Mouse (Mus musculus) liver, postnatal 0 days (tissue): ENCODE results near the gene Obsl1. TPM values are rescaled to one million over a fixed set of nuclear protein-coding genes. Genes with fewer than 3 reads are reported as not detected.

Experiments
- ATAC-seq: fragments of 200-750 bp; cut with Nextera tagmentation; 2 replicates; pipeline ENCODE4 v1.8.0; 2017; ENCODE audit warnings: mild to moderate bottlenecking, moderate library complexity
- DNase-seq: peaks from one replicate; pipeline ENCODE4 v3.0.0-alpha.2; 2016
- H3K27ac ChIP-seq: fragments of 300-500 bp; sonication (generic); 2 replicates; pipeline ENCODE4 v1.5.1; 2014; ENCODE audit warnings: antibody characterized with exemption, moderate library complexity, mild to moderate bottlenecking, low read depth
- H3K27me3 ChIP-seq: fragments of 300-500 bp; sonication (generic); 2 replicates; pipeline ENCODE4 v1.6.1; 2014; ENCODE audit warnings: low read length, control low read depth, mixed read lengths; ENCODE audit not compliant: insufficient read depth
- H3K36me3 ChIP-seq: fragments of 300-500 bp; sonication (generic); replicated peaks from 2 replicates; pipeline ENCODE4 v1.6.1; 2014; ENCODE audit warnings: mild to moderate bottlenecking, control low read depth, low read length, moderate library complexity, mixed read lengths; ENCODE audit not compliant: insufficient read depth
- H3K4me1 ChIP-seq: fragments of 300-500 bp; sonication (generic); 2 replicates; pipeline ENCODE4 v1.6.1; 2014; ENCODE audit warnings: antibody characterized with exemption, mild to moderate bottlenecking, control low read depth; ENCODE audit not compliant: insufficient read depth
- H3K4me2 ChIP-seq: fragments of 300-500 bp; sonication (generic); 2 replicates; pipeline ENCODE4 v1.6.1; 2014; ENCODE audit warnings: low read depth, mild to moderate bottlenecking, low read length, moderate library complexity, mixed read lengths
- H3K4me3 ChIP-seq: fragments of 300-500 bp; sonication (generic); 2 replicates; pipeline ENCODE4 v1.5.1; 2014; ENCODE audit warnings: low read depth, low read length
- H3K9ac ChIP-seq: fragments of 300-500 bp; sonication (generic); replicated peaks from 2 replicates; pipeline ENCODE4 v1.6.1; 2014; ENCODE audit warnings: mild to moderate bottlenecking, moderate library complexity
- H3K9me3 ChIP-seq: fragments of 300-500 bp; sonication (generic); 2 replicates; pipeline ENCODE4 v1.6.1; 2016; ENCODE audit warnings: mild to moderate bottlenecking, control low read depth, low read length, mixed read lengths
- CTCF ChIP-seq: sonication (generic); IDR thresholded peaks from 2 replicates; pipeline ENCODE4 v1.5.1; 2016; ENCODE audit warnings: antibody characterized with exemption, low read depth
- EP300 ChIP-seq: IDR thresholded peaks from 2 replicates; pipeline ENCODE4 v1.6.1; 2016; ENCODE audit warnings: antibody characterized with exemption, low read depth, mild to moderate bottlenecking
- WGBS: fragments of 180-500 bp; shearing (Covaris S2); extraction: QIAGEN DNeasy Blood & Tissue Kit; methylation state at CpG from one replicate; pipeline ENCODE4 v1.1.7; 2014; ENCODE audit not compliant: insufficient replicate concordance; 5-methylcytosine and 5-hydroxymethylcytosine counted together
- polyA plus RNA-seq: library from polyadenylated mRNA; unstranded; fragments of >200 nt; fragmentation: Nextera tagmentation; extraction: Ambion mirVana; gene quantifications from 2 replicates; pipeline ENCODE4 v1.2.1, GENCODE M21; 2015

The Obsl1 gene
- polyA plus RNA-seq, 1 experiment from 2014 or later: 3.4 TPM

DNA sequence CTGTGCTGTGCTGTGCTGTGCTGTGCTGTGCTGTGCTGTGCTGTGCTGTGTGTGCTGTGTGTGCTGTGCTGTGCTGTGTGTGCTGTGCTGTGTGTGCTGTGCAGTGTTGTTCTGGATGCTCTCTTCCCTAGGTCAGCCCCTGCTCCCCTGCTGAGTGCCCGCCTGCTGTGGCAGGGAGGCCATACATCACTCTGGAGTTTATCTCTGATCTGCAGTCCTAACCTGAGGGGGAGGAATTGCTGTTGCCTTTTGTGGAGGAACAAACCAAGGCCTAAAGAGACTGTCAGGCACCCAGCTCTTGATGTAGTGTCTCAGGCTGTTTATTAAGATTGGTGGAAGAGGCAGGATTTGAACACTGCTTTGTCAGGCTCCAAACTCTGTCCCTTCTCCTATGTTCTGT lies 43.6 kb downstream of the Obsl1 start:
- Histone ChIP-seq H3K4me2 (no peak overlapping the region), H3K4me3 (no peak overlapping the region), H3K27me3 (peaks cover 41% of the 10 kb centered on the region), H3K36me3 (no peaks in the 10 kb centered on the region), H3K4me1 (peaks cover 19% of the 10 kb centered on the region), H3K27ac (no peak overlapping the region), H3K9me3 (no peaks in the 10 kb centered on the region), H3K9ac (no peak overlapping the region)
- DNase-seq: no peak
- TF ChIP-seq CTCF: no peak
- TF ChIP-seq EP300: no peak
- ATAC-seq: peak; percentile 28; the same call in 1 of the 2 replicates
- WGBS: 38% methylated on average over 1 of the region's 1 CpGs

DNA sequence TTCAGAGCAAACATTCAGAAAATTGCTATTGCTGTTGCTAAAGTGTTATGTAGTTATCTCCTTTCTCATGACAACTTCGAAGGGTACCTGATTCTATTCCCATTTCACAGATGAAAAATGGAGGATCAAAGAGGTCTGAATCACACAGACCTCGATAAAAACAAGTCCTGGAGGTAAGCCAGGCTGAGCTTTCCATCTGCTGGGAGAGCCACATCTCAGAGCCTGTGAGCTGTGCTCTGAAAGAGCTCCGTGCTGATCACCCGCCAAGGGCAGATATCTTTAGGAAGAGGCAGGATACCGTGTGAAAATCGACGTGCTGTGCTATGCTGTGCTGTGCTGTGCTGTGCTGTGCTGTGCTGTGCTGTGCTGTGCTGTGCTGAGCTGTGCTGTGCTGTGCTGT lies 46.0 kb downstream of the Obsl1 start:
- Histone ChIP-seq H3K9ac (no peak overlapping the region), H3K27me3 (peaks cover 51% of the 10 kb centered on the region), H3K4me2 (no peak overlapping the region), H3K9me3 (no peaks in the 10 kb centered on the region), H3K36me3 (no peaks in the 10 kb centered on the region), H3K27ac (no peak overlapping the region), H3K4me1 (peaks cover 19% of the 10 kb centered on the region), H3K4me3 (no peak overlapping the region)
- DNase-seq (no peak), ATAC-seq (no peak)
- WGBS: 49% methylated on average over 7 of the region's 7 CpGs
- TF ChIP-seq EP300: no peak
- no peak for TF ChIP-seq CTCF

DNA sequence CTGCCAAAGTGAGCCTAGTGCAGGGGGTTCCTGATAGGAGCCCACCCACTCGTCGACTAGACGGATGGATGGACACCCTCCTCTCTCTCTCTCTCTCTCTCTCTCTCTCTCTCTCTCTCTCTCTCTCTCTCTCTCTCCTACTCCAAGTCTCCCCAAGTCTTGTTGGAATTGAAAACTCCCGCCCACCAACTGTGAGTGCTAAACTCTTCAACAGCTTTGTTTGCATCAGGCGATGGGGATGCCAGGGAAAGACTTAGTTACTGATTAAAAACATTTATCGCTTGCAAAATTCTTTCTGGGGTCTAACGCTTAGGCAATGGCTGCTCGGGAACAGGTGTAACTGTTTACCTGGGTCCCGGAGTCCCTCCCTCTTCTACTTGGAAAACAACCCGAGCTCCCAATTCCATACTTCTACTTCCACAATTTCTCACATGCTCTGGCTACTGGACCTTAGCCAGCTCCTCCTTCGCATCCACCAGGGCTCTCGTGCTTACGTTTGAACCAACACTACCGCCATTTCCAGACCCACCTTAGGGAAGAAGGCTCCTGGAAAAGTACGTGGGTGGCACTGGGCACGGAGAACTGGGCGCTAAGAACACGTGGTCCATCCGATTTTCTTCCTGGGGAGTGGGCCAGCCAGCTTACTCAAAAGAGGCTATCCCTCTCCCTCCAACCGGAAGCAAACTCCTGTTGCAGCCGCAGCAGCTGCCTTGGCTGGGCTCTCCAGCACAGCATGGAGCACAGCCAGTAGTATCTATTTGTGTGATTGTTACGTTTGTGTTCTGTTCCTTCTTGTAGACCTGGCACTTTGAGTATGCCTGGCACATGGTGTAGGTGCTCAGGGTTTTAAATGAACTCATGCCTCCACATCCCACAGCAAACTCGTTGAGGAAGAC lies 47.2 kb downstream of the Obsl1 start:
- peak; percentile 58 for ATAC-seq
- H3K4me3 ChIP-seq: peak overlapping the region; percentile 22
- peak overlapping the region; percentile 59 for H3K4me2 ChIP-seq
- H3K27ac ChIP-seq: no peak overlapping the region
- H3K9ac ChIP-seq: 0 out of 2 replicates have a peak overlapping the region, but pooled peaks have one; percentile 0
- DNase-seq: no peak
- no peaks in the 10 kb centered on the region for H3K36me3 ChIP-seq
- no peaks in the 10 kb centered on the region for H3K9me3 ChIP-seq
- no peak for TF ChIP-seq EP300
- TF ChIP-seq CTCF: no peak
- H3K27me3 ChIP-seq: peaks cover 55% of the 10 kb centered on the region
- WGBS: 13% methylated on average over 23 of the region's 23 CpGs
- H3K4me1 ChIP-seq: peaks cover 13% of the 10 kb centered on the region

DNA sequence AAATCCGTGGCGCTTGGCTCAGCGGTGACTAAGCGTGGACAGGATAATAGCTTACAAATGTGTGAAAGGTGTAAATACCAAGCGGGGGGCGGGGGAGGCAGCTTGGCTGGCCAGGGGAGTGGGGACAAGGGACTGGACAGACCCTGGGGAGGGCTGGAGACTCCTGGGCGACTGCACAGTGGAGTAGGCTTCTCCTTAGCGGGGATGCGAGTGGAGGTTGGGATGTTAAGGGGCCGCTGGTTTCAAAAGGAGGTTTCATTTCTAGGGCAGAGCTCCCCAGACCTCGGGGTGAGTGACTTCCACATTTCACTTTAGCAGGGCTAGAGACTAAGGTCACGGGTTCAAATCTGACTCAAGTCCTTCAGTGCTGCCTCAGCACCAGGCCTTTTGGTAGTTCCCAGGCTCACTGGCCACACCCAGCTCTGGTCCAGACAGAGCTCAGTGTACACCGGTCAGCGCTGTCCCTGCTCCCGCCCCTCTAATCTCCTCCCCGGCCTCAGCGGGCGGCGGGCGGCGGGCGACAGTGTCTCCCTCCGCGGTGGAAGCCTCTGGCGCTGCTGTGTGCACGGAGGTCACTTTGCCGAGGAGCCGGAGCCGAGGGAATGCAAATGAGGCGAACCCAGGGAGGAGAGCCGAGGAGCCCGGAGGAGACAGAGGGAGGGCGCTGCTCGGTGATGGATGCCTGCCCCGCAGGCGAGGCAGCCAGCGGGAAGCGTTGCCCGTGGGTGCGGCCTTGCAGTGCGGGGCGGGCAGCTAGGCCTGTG lies 48.0 kb downstream of the Obsl1 start:
- H3K9ac ChIP-seq: no peak overlapping the region; the same call in 1 of the 2 replicates

DNA sequence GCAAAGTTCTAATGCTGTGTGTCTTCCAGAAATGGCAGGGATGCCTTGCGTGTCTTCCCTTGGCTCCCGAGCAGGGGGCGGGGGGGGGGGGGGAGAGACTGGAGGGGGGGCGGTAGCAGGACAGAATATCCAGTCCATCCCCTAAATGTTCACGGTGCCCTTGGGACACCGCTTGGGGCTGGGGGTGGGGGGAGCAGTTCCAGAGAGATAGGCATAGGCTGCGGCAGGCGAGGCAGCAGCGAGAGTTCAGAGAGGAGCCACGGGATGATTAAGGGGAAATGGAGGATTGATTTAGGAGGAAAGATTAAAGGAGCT lies 48.6 kb downstream of the Obsl1 start:
- no peak for DNase-seq
- H3K4me2 ChIP-seq: 0 out of 2 replicates have a peak overlapping the region, but pooled peaks have one; percentile 59
- ATAC-seq: no peak
- peaks cover 8% of the 10 kb centered on the region for H3K4me1 ChIP-seq
- no peak for TF ChIP-seq EP300
- no peak for TF ChIP-seq CTCF
- no peak overlapping the region for H3K27ac ChIP-seq
- WGBS: 6% methylated on average over 7 of the region's 10 CpGs
- H3K27me3 ChIP-seq: peaks cover 63% of the 10 kb centered on the region
- H3K4me3 ChIP-seq: no peak overlapping the region
- H3K36me3 ChIP-seq: no peaks in the 10 kb centered on the region
- no peaks in the 10 kb centered on the region for H3K9me3 ChIP-seq
- H3K9ac ChIP-seq: no peak overlapping the region

More for the DNA sequence above, 48.0 kb downstream of the Obsl1 start:
- H3K27ac ChIP-seq: no peak overlapping the region
- TF ChIP-seq EP300: no peak
- TF ChIP-seq CTCF: no peak
- H3K4me2 ChIP-seq: peak overlapping the region; percentile 59
- H3K27me3 ChIP-seq: peaks cover 59% of the 10 kb centered on the region
- DNase-seq (no peak), ATAC-seq (peak; percentile 37)
- H3K4me3 ChIP-seq: peak overlapping the region; percentile 22
- 3% methylated on average over 42 of the region's 42 CpGs for WGBS
- peaks cover 9% of the 10 kb centered on the region for H3K4me1 ChIP-seq
- no peaks in the 10 kb centered on the region for H3K36me3 ChIP-seq
- H3K9me3 ChIP-seq: no peaks in the 10 kb centered on the region
